Mouse (Mus musculus) heart, embryonic 13.5 days (tissue): ENCODE measurements around the gene Bend5. TPM values are rescaled to one million over a fixed set of nuclear protein-coding genes. Genes with fewer than 3 reads are reported as not detected.
A peak's percentile ranks its signal among the peaks of the same experiment; 100 is the strongest.

ENCODE experiments used
- ATAC-seq: fragments of 200-750 bp; cut with Nextera tagmentation; 2 replicates; pipeline ENCODE4 v1.8.0; 2017; ENCODE audit warnings: moderate TSS enrichment; ENCODE audit not compliant: insufficient number of reproducible peaks, low FRiP score, low TSS enrichment; ENCODE audit errors: extremely low read depth
- H3K27ac ChIP-seq: fragments of 300-500 bp; sonication (generic); replicated peaks from 2 replicates; pipeline ENCODE4 v1.5.1; 2015; ENCODE audit warnings: moderate library complexity, mild to moderate bottlenecking, inconsistent platforms
- H3K27me3 ChIP-seq: fragments of 300-500 bp; sonication (generic); replicated peaks from 2 replicates; pipeline ENCODE4 v1.6.1; 2015; ENCODE audit warnings: mild to moderate bottlenecking, inconsistent platforms
- H3K36me3 ChIP-seq: fragments of 300-500 bp; sonication (generic); 2 replicates; pipeline ENCODE4 v1.6.1; 2015; ENCODE audit warnings: mild to moderate bottlenecking, inconsistent platforms
- H3K4me1 ChIP-seq: fragments of 300-500 bp; sonication (generic); 2 replicates; pipeline ENCODE4 v1.6.1; 2015; ENCODE audit warnings: inconsistent platforms
- H3K4me2 ChIP-seq: fragments of 300-500 bp; sonication (generic); 2 replicates; pipeline ENCODE4 v1.6.1; 2015; ENCODE audit warnings: inconsistent platforms, mild to moderate bottlenecking, moderate library complexity
- H3K4me3 ChIP-seq: fragments of 300-500 bp; sonication (generic); 2 replicates; pipeline ENCODE4 v1.5.1; 2015; ENCODE audit warnings: moderate library complexity, mild to moderate bottlenecking, inconsistent platforms
- H3K9ac ChIP-seq: fragments of 300-500 bp; sonication (generic); 2 replicates; pipeline ENCODE4 v1.6.1; 2015; ENCODE audit warnings: inconsistent platforms, mild to moderate bottlenecking, moderate library complexity
- H3K9me3 ChIP-seq: fragments of 300-500 bp; sonication (generic); 2 replicates; pipeline ENCODE4 v1.6.1; 2016; ENCODE audit warnings: inconsistent platforms
- WGBS: fragments of 180-500 bp; shearing (Covaris S2); methylation state at CpG from one replicate; pipeline ENCODE4 v1.1.7; 2015; ENCODE audit warnings: mixed read lengths; 5-methylcytosine and 5-hydroxymethylcytosine counted together
- polyA plus RNA-seq: library from polyadenylated mRNA; unstranded; fragments of >200 nt; fragmentation: Nextera tagmentation; extraction: Ambion mirVana; gene quantifications from 2 replicates; pipeline ENCODE4 v1.2.1, GENCODE M21; 2015

The Bend5 gene
- 16.6 and 18.3 TPM in 2 replicates for polyA plus RNA-seq

- Histone ChIP-seq H3K27ac (peak within 1 kb of the TSS; percentile 74), H3K36me3 (peaks cover 24% of the 10 kb centered on the region), H3K9ac (peak within 1 kb of the TSS; percentile 88), H3K4me2 (peak within 1 kb of the TSS; percentile 75), H3K4me1 (peaks cover 30% of the 10 kb centered on the region), H3K27me3 (no peaks in the 10 kb centered on the region), H3K4me3 (peak within 1 kb of the TSS; percentile 71), H3K9me3 (no peaks in the 10 kb centered on the region)
- peak; percentile 85 for ATAC-seq
- under 1% methylated on average over 64 of the region's 66 CpGs for WGBS
These were observed at the start of gene Bend5 for GRCm38 (mm10) chr4:111414818-111415488. Gene Bend5, plus strand, starts transcription at chr4:111415006.

- H3K9me3 ChIP-seq: no peaks in the 10 kb centered on the region
- no peak overlapping the region for H3K4me2 ChIP-seq
- H3K4me3 ChIP-seq: no peak overlapping the region
- H3K27me3 ChIP-seq: no peaks in the 10 kb centered on the region
- ATAC-seq: no peak
- H3K27ac ChIP-seq: no peak overlapping the region
- no peaks in the 10 kb centered on the region for H3K4me1 ChIP-seq
- no peak overlapping the region for H3K9ac ChIP-seq
- WGBS: 59% methylated on average over 2 of the region's 2 CpGs
- no peaks in the 10 kb centered on the region for H3K36me3 ChIP-seq
These were observed 47.0 kb upstream of the Bend5 start for GRCm38 (mm10) chr4:111367771-111368170.

- no peak overlapping the region for H3K4me3 ChIP-seq
- no peak for ATAC-seq
- no peak overlapping the region for H3K9ac ChIP-seq
These were observed 37.6 kb upstream of the Bend5 start for GRCm38 (mm10) chr4:111377159-111377558.

GRCm38 (mm10) chr4:111378071-111378470 lies 36.7 kb upstream of the Bend5 start:
- Histone ChIP-seq H3K4me3 (no peak overlapping the region), H3K9me3 (no peaks in the 10 kb centered on the region), H3K4me1 (no peaks in the 10 kb centered on the region), H3K27ac (no peak overlapping the region), H3K27me3 (no peaks in the 10 kb centered on the region), H3K9ac (no peak overlapping the region), H3K36me3 (no peaks in the 10 kb centered on the region), H3K4me2 (no peak overlapping the region)
- ATAC-seq: no peak
- 72% methylated on average over 3 of the region's 3 CpGs for WGBS

More at GRCm38 (mm10) chr4:111377159-111377558, 37.6 kb upstream of the Bend5 start:
- Histone ChIP-seq H3K27me3 (no peaks in the 10 kb centered on the region), H3K9me3 (no peaks in the 10 kb centered on the region), H3K4me1 (no peaks in the 10 kb centered on the region), H3K36me3 (no peaks in the 10 kb centered on the region), H3K27ac (no peak overlapping the region), H3K4me2 (no peak overlapping the region)

GRCm38 (mm10) chr4:111383101-111383500 lies 31.7 kb upstream of the Bend5 start:
- 82% methylated on average over 2 of the region's 2 CpGs for WGBS
- no peak for ATAC-seq
- H3K9ac ChIP-seq: no peak overlapping the region
- H3K36me3 ChIP-seq: no peaks in the 10 kb centered on the region
- no peaks in the 10 kb centered on the region for H3K9me3 ChIP-seq
- no peak overlapping the region for H3K4me2 ChIP-seq
- no peak overlapping the region for H3K4me3 ChIP-seq
- H3K4me1 ChIP-seq: no peaks in the 10 kb centered on the region
- H3K27ac ChIP-seq: no peak overlapping the region
- no peaks in the 10 kb centered on the region for H3K27me3 ChIP-seq

GRCm38 (mm10) chr4:111390736-111391135 lies 24.1 kb upstream of the Bend5 start:
- Histone ChIP-seq H3K27ac (no peak overlapping the region; the same call in 1 of the 2 replicates), H3K9me3 (no peaks in the 10 kb centered on the region), H3K4me3 (no peak overlapping the region), H3K4me2 (no peak overlapping the region), H3K27me3 (no peaks in the 10 kb centered on the region), H3K4me1 (no peaks in the 10 kb centered on the region), H3K9ac (no peak overlapping the region), H3K36me3 (no peaks in the 10 kb centered on the region)
- ATAC-seq: no peak

- no peak for ATAC-seq
- no peaks in the 10 kb centered on the region for H3K36me3 ChIP-seq
- no peaks in the 10 kb centered on the region for H3K9me3 ChIP-seq
- no peak overlapping the region for H3K27ac ChIP-seq
- H3K9ac ChIP-seq: no peak overlapping the region
- H3K4me2 ChIP-seq: no peak overlapping the region
- no peaks in the 10 kb centered on the region for H3K27me3 ChIP-seq
- H3K4me1 ChIP-seq: no peaks in the 10 kb centered on the region
- H3K4me3 ChIP-seq: no peak overlapping the region
These were observed 15.0 kb upstream of the Bend5 start for GRCm38 (mm10) chr4:111399784-111400183.

GRCm38 (mm10) chr4:111400676-111401075 lies 14.1 kb upstream of the Bend5 start:
- no peaks in the 10 kb centered on the region for H3K9me3 ChIP-seq
- H3K9ac ChIP-seq: no peak overlapping the region
- H3K4me3 ChIP-seq: no peak overlapping the region
- no peaks in the 10 kb centered on the region for H3K27me3 ChIP-seq
- H3K27ac ChIP-seq: no peak overlapping the region
- H3K4me1 ChIP-seq: no peaks in the 10 kb centered on the region
- WGBS: 48% methylated on average over 2 of the region's 2 CpGs
- no peak for ATAC-seq
- no peak overlapping the region for H3K4me2 ChIP-seq
- H3K36me3 ChIP-seq: no peaks in the 10 kb centered on the region

GRCm38 (mm10) chr4:111403243-111403642 lies 11.6 kb upstream of the Bend5 start:
- ATAC-seq: no peak

GRCm38 (mm10) chr4:111410731-111411130 lies 4.1 kb upstream of the Bend5 start:
- Histone ChIP-seq H3K4me3 (no peak overlapping the region), H3K27me3 (no peaks in the 10 kb centered on the region), H3K4me1 (peaks cover 8% of the 10 kb centered on the region), H3K9ac (no peak overlapping the region), H3K4me2 (no peak overlapping the region), H3K27ac (no peak overlapping the region), H3K9me3 (no peaks in the 10 kb centered on the region), H3K36me3 (no peaks in the 10 kb centered on the region)
- no peak for ATAC-seq
- 76% methylated on average over 4 of the region's 4 CpGs for WGBS

More at GRCm38 (mm10) chr4:111403243-111403642, 11.6 kb upstream of the Bend5 start:
- Histone ChIP-seq H3K4me1 (no peaks in the 10 kb centered on the region), H3K9me3 (no peaks in the 10 kb centered on the region), H3K36me3 (no peaks in the 10 kb centered on the region), H3K4me3 (no peak overlapping the region), H3K27me3 (no peaks in the 10 kb centered on the region), H3K4me2 (no peak overlapping the region), H3K27ac (no peak overlapping the region), H3K9ac (no peak overlapping the region)
- 54% methylated on average over 1 of the region's 1 CpGs for WGBS

GRCm38 (mm10) chr4:111414399-111414798 lies 407 bp upstream of the Bend5 start:
- ATAC-seq: no peak
- Histone ChIP-seq H3K9ac (peak overlapping the region; percentile 88), H3K27ac (peak overlapping the region; percentile 74; the same call in 1 of the 2 replicates), H3K9me3 (no peaks in the 10 kb centered on the region), H3K4me2 (peak overlapping the region; percentile 75), H3K27me3 (no peaks in the 10 kb centered on the region), H3K4me1 (peaks cover 27% of the 10 kb centered on the region), H3K4me3 (peak overlapping the region; percentile 71), H3K36me3 (peaks cover 23% of the 10 kb centered on the region)
- WGBS: 1% methylated on average over 6 of the region's 6 CpGs

- Histone ChIP-seq H3K9ac (peak overlapping the region; percentile 88), H3K27me3 (no peaks in the 10 kb centered on the region), H3K36me3 (peaks cover 28% of the 10 kb centered on the region), H3K4me1 (peaks cover 30% of the 10 kb centered on the region), H3K4me2 (peak overlapping the region; percentile 75), H3K4me3 (peak overlapping the region; percentile 71), H3K27ac (no peak overlapping the region), H3K9me3 (no peaks in the 10 kb centered on the region)
- 52% methylated on average over 3 of the region's 3 CpGs for WGBS
- ATAC-seq: no peak
These were observed 1.3 kb downstream of the Bend5 start for GRCm38 (mm10) chr4:111416126-111416525.
